Mouse (Mus musculus) adrenal gland, adult 2 months (tissue): ENCODE data around the gene Acer2. TPM values are rescaled to one million over a fixed set of nuclear protein-coding genes. Genes with fewer than 3 reads are reported as not detected.

Source experiments
- DNase-seq: peaks from one replicate; pipeline ENCODE4 v3.0.0; 2021
- polyA plus RNA-seq: library from polyadenylated mRNA; depleted of rRNA; stranded (reverse); fragments of >200 nt; gene quantifications from 2 replicates; pipeline ENCODE4 v1.2.3, GENCODE M21; 2012
- total RNA-seq, 2 experiments: library from RNA; stranded (reverse); gene quantifications; 2 replicates each; pipeline ENCODE4 v1.2.3; 2021

The Acer2 gene
- total and polyA plus RNA-seq, 3 experiments = 16.2 to 18.9 (median 18.5) TPM

GRCm38 (mm10) chr4:86886160-86886878 is 12.1 kb downstream of the Acer2 start:
- peak; percentile 68 for DNase-seq

GRCm38 (mm10) chr4:86887879-86888278 is 13.7 kb downstream of the Acer2 start:
- no peak for DNase-seq

DNA sequence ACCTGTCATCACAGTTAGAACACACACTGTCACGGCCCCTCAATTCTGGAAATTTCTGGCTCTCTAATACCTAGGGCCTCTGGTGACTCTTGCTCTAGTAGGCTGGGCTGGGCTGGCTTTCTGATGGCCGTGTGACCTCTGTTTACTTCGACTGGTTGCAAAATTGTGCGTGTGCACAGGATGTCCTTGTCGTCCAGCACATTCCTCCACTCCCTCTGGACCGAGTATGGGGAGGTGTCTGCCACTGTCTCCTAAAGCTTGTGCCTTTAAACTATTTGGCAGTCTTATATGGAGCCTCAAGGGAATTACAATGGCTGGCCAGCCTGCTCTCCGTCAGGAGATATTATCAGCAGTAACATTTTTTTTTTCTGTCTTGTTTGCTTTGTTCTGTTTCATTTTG is 23.2 kb downstream of the Acer2 start:
- DNase-seq = peak; percentile 73

DNA sequence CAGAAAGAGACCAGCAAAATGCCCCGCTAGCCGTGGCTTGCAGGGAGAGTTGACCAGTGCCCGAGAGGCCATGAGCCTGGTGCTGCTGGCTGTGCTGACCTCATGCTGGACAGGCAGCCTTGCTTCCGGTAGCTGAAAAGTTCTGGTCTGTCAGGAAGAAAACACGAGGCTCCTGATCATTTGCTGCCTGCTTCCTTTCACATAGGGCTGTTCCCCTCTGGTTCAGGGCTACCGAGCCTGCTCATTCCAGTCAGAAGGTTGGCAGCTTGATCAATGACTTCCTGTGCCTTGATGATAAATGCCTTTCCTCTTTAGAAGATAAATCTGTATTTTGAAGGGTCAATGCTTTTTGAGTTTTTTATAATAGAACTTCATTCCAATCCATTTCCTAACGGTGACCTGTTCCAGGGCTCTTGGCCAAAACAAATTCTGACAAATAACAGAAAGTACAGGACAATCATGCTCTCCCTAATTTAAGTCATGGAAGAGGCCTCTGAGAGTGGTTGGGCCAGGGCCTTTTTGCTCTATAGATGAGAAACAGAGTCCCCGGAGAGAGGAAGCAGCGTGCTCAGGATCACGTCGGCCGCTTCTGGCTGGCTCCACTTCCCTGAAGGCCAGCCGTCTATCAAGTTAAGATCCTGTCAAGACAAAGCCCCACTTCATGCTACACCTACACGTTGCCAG is 24.7 kb downstream of the Acer2 start:
- peak; percentile 84 for DNase-seq

GRCm38 (mm10) chr4:86902351-86902750 is 28.2 kb downstream of the Acer2 start:
- peak; percentile 41 for DNase-seq

DNA sequence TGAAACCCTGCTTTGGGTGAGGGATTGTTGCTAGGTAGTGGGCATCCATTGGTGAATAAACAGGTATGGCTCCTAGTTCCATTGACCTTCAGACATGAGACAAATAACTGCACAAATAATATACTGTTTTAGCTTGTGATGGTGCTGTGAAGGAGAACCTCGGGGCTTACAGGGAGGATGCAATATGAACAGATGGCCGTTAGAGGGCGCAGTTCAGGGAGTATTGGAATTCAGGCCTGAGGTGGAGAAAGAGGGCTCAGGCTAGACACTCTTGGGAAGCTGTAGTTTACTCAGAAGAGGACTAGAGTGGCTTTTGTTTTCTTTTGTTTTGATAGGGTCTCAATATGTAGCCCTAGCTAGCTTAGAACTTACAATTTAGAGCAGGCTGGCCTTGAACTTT is 30.8 kb downstream of the Acer2 start:
- no peak for DNase-seq

- no peak for DNase-seq
These were observed 31.7 kb downstream of the Acer2 start for GRCm38 (mm10) chr4:86905869-86906268.

DNA sequence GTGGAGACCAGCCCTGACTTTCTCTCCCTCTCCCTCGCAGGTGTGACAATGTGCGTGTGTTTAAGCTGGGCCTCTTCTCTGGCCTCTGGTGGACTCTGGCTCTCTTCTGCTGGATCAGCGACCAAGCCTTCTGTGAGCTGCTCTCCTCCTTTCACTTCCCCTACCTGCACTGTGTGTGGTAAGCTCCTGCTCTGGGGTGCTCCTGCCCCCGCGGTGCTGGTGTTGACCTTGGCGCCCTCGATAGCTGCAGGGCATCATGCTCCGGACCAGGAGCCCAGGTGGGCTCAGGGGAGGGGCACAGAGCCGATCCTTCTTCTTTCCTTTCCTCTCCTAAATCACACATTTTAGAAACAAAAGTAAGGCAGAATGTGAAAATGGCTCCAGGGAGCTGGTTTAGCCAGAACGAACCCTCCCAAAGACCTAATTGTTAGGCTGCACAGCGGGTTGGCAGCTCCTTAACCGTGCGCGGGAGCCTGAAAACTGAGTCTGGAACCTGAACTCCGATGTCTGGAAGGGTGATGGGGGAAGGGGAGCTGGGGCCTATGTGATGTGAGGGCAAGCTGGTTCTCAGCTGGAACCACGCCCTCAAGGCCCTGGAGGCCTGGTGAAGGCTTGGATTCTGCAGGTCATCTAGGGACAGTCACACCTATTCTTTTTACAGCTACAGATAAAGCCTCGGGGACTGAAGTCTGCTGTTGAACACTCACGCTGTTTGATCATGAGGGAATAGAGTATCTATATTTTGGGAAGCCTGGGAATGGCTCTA is 37.6 kb downstream of the Acer2 start:
- no peak for DNase-seq

GRCm38 (mm10) chr4:86912757-86913156 is 38.6 kb downstream of the Acer2 start:
- no peak for DNase-seq

DNA sequence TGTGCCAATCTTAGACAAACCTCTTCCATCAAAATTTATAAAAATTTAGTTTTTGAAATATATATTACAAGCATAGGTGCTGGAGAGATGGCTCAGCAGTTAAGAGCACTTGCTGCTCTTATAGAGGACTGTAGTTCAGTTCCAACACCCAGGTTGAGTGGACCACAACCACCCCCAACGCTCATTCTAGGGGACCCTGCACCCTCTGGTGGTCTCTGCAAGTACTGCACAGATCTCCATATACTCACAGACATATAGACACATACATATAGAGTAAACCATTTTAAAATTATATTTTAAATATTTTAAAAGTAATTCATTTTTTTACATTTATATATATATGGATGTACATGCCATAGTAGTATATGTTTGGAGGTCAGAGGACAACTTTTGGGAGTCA is 41.9 kb downstream of the Acer2 start:
- DNase-seq = no peak

DNA sequence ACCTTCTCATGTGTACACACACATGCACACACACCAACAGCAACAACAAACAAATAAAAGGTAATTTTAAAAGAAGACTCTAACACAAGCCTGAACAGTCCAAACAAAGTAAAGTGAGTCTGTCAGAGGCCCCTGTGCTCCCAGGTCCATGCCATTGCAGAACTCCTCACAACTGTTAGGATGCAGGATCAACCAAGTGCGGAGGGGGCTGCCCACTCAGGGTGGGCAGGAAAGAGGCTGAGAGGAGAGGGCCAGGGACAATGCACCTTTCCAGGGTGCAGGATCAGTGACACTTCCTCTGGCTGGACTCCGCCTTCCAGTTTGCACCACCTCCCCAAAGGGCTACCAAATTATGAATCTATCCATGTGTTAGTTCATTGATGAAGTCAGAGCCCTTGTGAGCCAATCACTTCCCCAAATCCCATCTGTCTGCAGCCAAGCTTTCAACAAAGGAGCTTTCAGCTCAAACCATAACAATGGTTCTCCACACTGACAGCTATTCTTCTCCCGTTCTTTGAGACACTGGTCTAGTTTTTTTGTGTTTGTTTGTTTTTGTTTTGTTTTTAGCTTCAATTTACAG is 49.4 kb downstream of the Acer2 start:
- DNase-seq = no peak

- peak; percentile 76 for DNase-seq
These were observed 50.7 kb downstream of the Acer2 start for GRCm38 (mm10) chr4:86924804-86925458.

- no peak for DNase-seq
These were observed 52.8 kb downstream of the Acer2 start for GRCm38 (mm10) chr4:86926997-86927396.

DNA sequence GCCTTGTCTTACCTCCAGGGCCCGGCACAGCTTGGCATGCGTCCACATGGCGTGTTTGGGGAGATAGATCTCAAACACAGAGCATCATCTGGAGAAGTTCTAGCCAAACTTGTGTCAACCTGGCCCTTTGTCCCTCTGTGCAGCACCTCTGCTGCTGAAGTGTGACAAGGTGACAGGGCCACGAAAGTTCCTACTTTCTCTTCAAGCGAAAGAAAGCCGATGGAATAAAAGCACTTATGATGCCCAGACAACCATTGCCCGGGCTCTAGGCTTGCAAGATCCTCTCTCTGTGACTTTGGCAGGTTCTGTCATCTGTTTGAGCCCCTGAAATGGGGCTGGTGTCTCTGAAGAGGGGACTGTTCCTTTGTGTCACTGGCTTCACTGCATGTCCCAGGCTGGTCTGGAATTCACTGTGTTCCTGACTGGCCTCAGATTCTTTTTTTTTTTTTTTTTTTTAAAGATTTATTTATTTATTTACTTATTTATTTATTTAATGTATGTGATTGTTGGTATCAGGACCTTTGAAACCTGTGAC is 56.0 kb downstream of the Acer2 start:
- DNase-seq = no peak

DNA sequence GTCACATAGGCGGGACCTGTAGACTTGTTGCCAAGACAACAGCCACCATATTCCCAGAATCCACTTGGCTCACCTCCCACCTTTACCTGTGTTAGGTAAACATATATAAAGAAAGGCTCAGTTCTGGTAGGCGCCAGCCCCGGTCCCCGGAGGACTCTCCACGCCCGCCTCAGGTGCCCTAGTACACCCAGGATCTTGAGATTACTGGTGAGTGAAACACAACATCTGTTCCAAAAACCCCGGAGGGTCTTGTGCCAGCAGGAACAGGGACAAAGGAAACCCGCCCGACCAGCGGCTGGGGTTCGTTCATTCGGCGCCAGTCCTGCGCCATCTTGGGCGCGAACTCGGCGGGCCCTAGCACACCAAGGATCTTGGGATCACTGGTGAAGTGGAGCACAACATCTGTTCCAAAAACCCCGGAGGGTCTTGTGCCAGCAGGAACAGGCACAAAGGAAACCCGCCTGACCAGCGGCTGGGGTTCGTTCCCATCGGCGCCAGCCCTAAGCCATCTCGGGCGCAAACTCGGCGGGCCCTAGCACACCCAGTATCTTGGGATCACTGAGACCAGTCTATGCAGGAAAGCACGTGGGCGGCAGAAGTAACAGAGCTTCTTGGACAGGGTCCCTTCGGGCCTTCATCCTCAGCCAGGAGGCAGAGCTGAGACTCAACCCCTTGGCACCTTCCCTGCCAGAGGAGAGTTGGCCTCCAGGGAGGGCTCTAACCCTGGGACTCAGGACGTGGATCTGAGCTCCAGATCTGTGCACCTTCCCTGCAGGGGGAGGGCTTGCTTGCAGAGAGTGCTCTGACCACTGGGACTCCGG is 56.6 kb downstream of the Acer2 start:
- DNase-seq = no peak

- DNase-seq = no peak
These were observed 58.8 kb downstream of the Acer2 start for GRCm38 (mm10) chr4:86933026-86933425.

DNA sequence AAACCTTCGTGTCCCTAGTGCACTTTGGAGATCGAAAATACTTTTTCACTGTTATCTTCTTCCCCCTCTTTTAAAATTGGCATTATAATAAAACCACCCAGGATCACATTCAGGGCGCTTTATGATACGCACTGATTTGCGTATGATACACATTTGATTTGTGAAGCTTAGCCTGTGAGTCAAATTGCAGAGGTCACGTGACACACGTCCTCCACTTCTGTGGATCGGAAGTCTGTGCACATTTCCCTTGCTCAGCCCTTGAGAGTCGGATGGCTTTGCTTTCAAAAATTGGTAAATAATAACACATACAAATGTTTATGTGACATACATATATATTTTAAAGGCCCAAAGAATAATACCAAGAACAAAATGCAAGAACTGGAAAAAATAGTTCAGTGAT is 62.0 kb downstream of the Acer2 start:
- no peak for DNase-seq

- no peak for DNase-seq
These were observed 62.5 kb downstream of the Acer2 start for GRCm38 (mm10) chr4:86936706-86937105.

DNA sequence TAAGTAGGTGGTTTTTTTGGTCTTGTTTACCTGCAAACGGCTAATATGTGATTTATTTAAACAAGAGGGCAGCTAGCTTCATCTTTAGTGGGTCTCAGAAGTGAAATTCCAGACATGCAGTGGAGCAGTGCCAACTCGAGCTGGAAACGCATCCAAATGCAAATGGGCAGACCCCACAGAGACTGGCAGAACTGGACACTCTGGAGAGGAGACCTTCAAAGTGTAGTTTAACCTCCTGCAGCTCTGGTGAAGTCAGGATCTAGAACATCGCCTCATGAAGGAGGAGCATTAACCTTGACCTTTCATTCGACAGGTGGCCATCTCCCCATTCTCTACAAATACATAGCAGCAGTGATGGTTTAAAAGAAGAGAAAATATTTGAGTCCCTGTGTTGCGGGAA is 68.5 kb downstream of the Acer2 start:
- no peak for DNase-seq

GRCm38 (mm10) chr4:86943296-86943695 is 69.1 kb downstream of the Acer2 start:
- DNase-seq = no peak

DNA sequence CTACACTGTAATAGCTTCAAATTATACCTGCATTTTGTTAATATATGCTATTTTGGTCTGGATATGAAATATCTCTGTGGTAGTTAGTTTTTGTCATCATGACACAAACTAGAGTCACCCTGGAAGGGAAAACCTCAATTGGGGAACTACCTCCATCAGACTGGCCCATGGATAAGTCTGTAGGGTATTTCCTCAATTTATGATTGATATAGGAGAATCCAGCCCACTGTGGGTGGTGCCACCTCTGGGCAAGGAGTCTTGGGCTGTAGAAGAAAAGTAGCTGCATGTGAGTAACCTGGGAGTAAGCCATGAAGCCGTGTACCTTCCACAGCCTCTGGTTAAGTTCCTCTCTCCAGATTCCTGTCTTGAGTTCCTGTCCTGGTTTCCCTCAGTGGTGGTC is 74.6 kb downstream of the Acer2 start:
- DNase-seq = no peak
